Mouse (Mus musculus) cerebellum, adult 2 months (tissue): ENCODE results near the gene Hspe1.

ENCODE experiments used
- CTCF ChIP-seq: fragments of 200-500 bp; IDR thresholded peaks from 2 replicates; pipeline ENCODE4 v1.5.1; 2011; ENCODE audit warnings: low read depth, mild to moderate bottlenecking, control low read depth, low read length, moderate library complexity, borderline replicate concordance; ENCODE audit not compliant: insufficient read depth
- POLR2A ChIP-seq: fragments of 200-500 bp; IDR thresholded peaks from 2 replicates; pipeline ENCODE4 v1.6.1; 2011; ENCODE audit warnings: low read length, control low read depth, borderline replicate concordance; ENCODE audit not compliant: insufficient read depth

DNA sequence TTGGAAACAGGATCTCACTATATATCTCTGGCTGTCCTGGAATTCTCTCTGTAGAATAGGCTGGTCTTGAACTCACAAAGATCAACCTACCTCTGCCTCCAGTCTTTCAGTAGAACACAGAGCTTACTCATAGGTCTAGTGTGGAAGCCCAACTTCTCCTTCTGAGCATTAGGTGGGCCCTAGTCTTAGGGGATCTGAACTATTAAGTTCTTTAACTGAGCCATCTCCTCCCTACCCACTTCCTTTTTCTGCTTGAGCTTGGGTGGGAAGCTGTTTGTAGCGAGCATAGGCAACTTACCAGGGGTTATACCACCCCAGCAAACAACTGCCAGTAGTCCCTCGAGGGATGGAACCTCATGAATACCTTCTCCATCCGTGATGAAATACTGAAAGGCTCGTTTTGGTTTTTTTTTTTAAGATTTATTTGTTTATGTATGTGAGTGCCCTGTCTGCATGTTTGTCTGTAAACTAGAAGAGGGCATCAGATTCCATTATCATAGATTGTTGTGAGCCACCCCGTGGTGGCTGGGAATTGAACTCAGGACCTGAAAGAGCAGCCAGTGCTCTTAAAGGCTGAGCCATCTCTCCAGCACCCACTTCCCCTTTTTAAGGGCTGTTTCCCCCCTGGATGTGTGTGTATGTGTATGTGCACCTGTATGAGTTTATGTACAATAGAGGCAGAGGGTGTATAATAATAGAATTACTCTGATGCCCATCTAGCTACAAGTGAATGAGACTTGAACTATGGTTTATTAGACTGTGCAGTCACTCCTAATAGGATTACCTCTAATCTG is 32.4 kb upstream of the Hspe1 start:
- no peak for TF ChIP-seq POLR2A
- TF ChIP-seq CTCF: no peak
